Mouse (Mus musculus) stomach, embryonic 16.5 days (tissue): ENCODE measurements around the gene Usp13. TPM values are rescaled to one million over a fixed set of nuclear protein-coding genes. Genes with fewer than 3 reads are reported as not detected.

Experiments used
- ATAC-seq: fragments of 200-750 bp; cut with Nextera tagmentation; 2 replicates; pipeline ENCODE4 v1.8.0; 2017; ENCODE audit warnings: moderate number of reproducible peaks, moderate TSS enrichment; ENCODE audit not compliant: insufficient read depth, low FRiP score
- H3K27ac ChIP-seq: fragments of 300-500 bp; sonication (generic); 2 replicates; pipeline ENCODE4 v1.5.1; 2014; ENCODE audit warnings: low read length
- H3K27me3 ChIP-seq: fragments of 300-500 bp; sonication (generic); 2 replicates; pipeline ENCODE4 v1.6.1; 2014; ENCODE audit warnings: low read length, control low read depth, mixed read lengths; ENCODE audit not compliant: control insufficient read depth, insufficient read depth
- H3K36me3 ChIP-seq: fragments of 300-500 bp; sonication (generic); 2 replicates; pipeline ENCODE4 v1.6.1; 2014; ENCODE audit warnings: low read length; ENCODE audit not compliant: control insufficient read depth, insufficient read depth
- H3K4me1 ChIP-seq: fragments of 300-500 bp; sonication (generic); 2 replicates; pipeline ENCODE4 v1.6.1; 2014; ENCODE audit warnings: low read length, control low read depth, mixed read lengths; ENCODE audit not compliant: control insufficient read depth, insufficient read depth
- H3K4me2 ChIP-seq: fragments of 300-500 bp; sonication (generic); 2 replicates; pipeline ENCODE4 v1.6.1; 2014; ENCODE audit warnings: low read depth, low read length, mixed read lengths
- H3K4me3 ChIP-seq: fragments of 300-500 bp; sonication (generic); replicated peaks from 2 replicates; pipeline ENCODE4 v1.5.1; 2014; ENCODE audit warnings: mild to moderate bottlenecking, low read length
- H3K9ac ChIP-seq: fragments of 300-500 bp; sonication (generic); 2 replicates; pipeline ENCODE4 v1.6.1; 2014; ENCODE audit warnings: low read length
- H3K9me3 ChIP-seq: fragments of 300-500 bp; sonication (generic); replicated peaks from 2 replicates; pipeline ENCODE4 v1.6.1; 2016; ENCODE audit warnings: low read length, control low read depth; ENCODE audit not compliant: control insufficient read depth
- WGBS: fragments of 180-500 bp; shearing (Covaris S2); extraction: QIAGEN DNeasy Blood & Tissue Kit; methylation state at CpG from one replicate; pipeline ENCODE4 v1.1.7; 2014; 5-methylcytosine and 5-hydroxymethylcytosine counted together
- polyA plus RNA-seq: library from polyadenylated mRNA; unstranded; fragments of >200 nt; fragmentation: Nextera tagmentation; extraction: Ambion mirVana; gene quantifications from 2 replicates; pipeline ENCODE4 v1.2.1, GENCODE M21; 2015

Gene Usp13
- polyA plus RNA-seq, 1 experiment from 2014 or later, result 5.6 TPM

- 90% methylated on average over 7 of the region's 7 CpGs for WGBS
- H3K9ac ChIP-seq, result no peak overlapping the region
Observed at GRCm38 (mm10) chr3:32837847-32838246, 20.5 kb downstream of the Usp13 start.

GRCm38 (mm10) chr3:32856362-32857107 lies 39.2 kb downstream of the Usp13 start:
- Histone ChIP-seq H3K9me3 (no peaks in the 10 kb centered on the region), H3K4me3 (no peak overlapping the region), H3K27me3 (no peaks in the 10 kb centered on the region), H3K36me3 (no peaks in the 10 kb centered on the region), H3K4me2 (no peak overlapping the region), H3K4me1 (no peaks in the 10 kb centered on the region), H3K27ac (no peak overlapping the region), H3K9ac (no peak overlapping the region)
- WGBS, result 61% methylated on average over 16 of the region's 16 CpGs
- no peak for ATAC-seq

More at GRCm38 (mm10) chr3:32837847-32838246, 20.5 kb downstream of the Usp13 start:
- Histone ChIP-seq H3K9me3 (no peaks in the 10 kb centered on the region), H3K27me3 (no peaks in the 10 kb centered on the region), H3K4me1 (no peaks in the 10 kb centered on the region), H3K4me3 (no peak overlapping the region), H3K4me2 (no peak overlapping the region), H3K36me3 (no peaks in the 10 kb centered on the region), H3K27ac (no peak overlapping the region)
- no peak for ATAC-seq

GRCm38 (mm10) chr3:32871081-32871480 lies 53.7 kb downstream of the Usp13 start:
- 83% methylated on average over 3 of the region's 3 CpGs for WGBS
- ATAC-seq, result no peak

GRCm38 (mm10) chr3:32886386-32886785 lies 69.0 kb downstream of the Usp13 start:
- no peak overlapping the region for H3K4me2 ChIP-seq
- ATAC-seq, result no peak
- WGBS, result 91% methylated on average over 8 of the region's 8 CpGs

More at GRCm38 (mm10) chr3:32871081-32871480, 53.7 kb downstream of the Usp13 start:
- Histone ChIP-seq H3K9ac (no peak overlapping the region), H3K27ac (no peak overlapping the region), H3K36me3 (no peaks in the 10 kb centered on the region), H3K4me2 (no peak overlapping the region), H3K4me3 (no peak overlapping the region), H3K9me3 (no peaks in the 10 kb centered on the region), H3K4me1 (no peaks in the 10 kb centered on the region), H3K27me3 (no peaks in the 10 kb centered on the region)

GRCm38 (mm10) chr3:32888886-32889285 lies 71.5 kb downstream of the Usp13 start:
- H3K27me3 ChIP-seq, result no peaks in the 10 kb centered on the region
- ATAC-seq, result no peak
- H3K9ac ChIP-seq, result no peak overlapping the region
- WGBS, result 90% methylated on average over 5 of the region's 5 CpGs
- H3K4me3 ChIP-seq, result no peak overlapping the region
- H3K36me3 ChIP-seq, result no peaks in the 10 kb centered on the region
- H3K4me2 ChIP-seq, result no peak overlapping the region
- H3K9me3 ChIP-seq, result no peaks in the 10 kb centered on the region
- no peaks in the 10 kb centered on the region for H3K4me1 ChIP-seq
- H3K27ac ChIP-seq, result no peak overlapping the region

More at GRCm38 (mm10) chr3:32886386-32886785, 69.0 kb downstream of the Usp13 start:
- no peak overlapping the region for H3K9ac ChIP-seq
- H3K9me3 ChIP-seq, result no peaks in the 10 kb centered on the region
- no peaks in the 10 kb centered on the region for H3K36me3 ChIP-seq
- H3K4me1 ChIP-seq, result no peaks in the 10 kb centered on the region
- H3K27me3 ChIP-seq, result no peaks in the 10 kb centered on the region
- no peak overlapping the region for H3K27ac ChIP-seq
- no peak overlapping the region for H3K4me3 ChIP-seq

- no peaks in the 10 kb centered on the region for H3K4me1 ChIP-seq
- no peak for ATAC-seq
- H3K4me3 ChIP-seq, result no peak overlapping the region
- H3K9ac ChIP-seq, result no peak overlapping the region
- no peaks in the 10 kb centered on the region for H3K27me3 ChIP-seq
- no peaks in the 10 kb centered on the region for H3K9me3 ChIP-seq
- WGBS, result 97% methylated on average over 4 of the region's 4 CpGs
- H3K4me2 ChIP-seq, result no peak overlapping the region
- no peaks in the 10 kb centered on the region for H3K36me3 ChIP-seq
- H3K27ac ChIP-seq, result no peak overlapping the region
Observed at GRCm38 (mm10) chr3:32890174-32890573, 72.8 kb downstream of the Usp13 start.

- Histone ChIP-seq H3K4me1 (no peaks in the 10 kb centered on the region), H3K27me3 (no peaks in the 10 kb centered on the region), H3K9ac (no peak overlapping the region), H3K9me3 (no peaks in the 10 kb centered on the region), H3K4me3 (no peak overlapping the region), H3K4me2 (no peak overlapping the region), H3K27ac (no peak overlapping the region), H3K36me3 (no peaks in the 10 kb centered on the region)
- ATAC-seq, result no peak
- 45% methylated on average over 4 of the region's 4 CpGs for WGBS
Observed at GRCm38 (mm10) chr3:32903462-32903861, 86.1 kb downstream of the Usp13 start.

GRCm38 (mm10) chr3:32904599-32904998 lies 87.3 kb downstream of the Usp13 start:
- ATAC-seq, result no peak
- WGBS, result 76% methylated on average over 1 of the region's 1 CpGs
- no peaks in the 10 kb centered on the region for H3K27me3 ChIP-seq

GRCm38 (mm10) chr3:32905850-32906779 lies 88.8 kb downstream of the Usp13 start:
- no peaks in the 10 kb centered on the region for H3K36me3 ChIP-seq
- ATAC-seq, result no peak
- 74% methylated on average over 8 of the region's 8 CpGs for WGBS
- no peak overlapping the region for H3K27ac ChIP-seq
- no peaks in the 10 kb centered on the region for H3K27me3 ChIP-seq
- H3K4me3 ChIP-seq, result no peak overlapping the region
- H3K4me2 ChIP-seq, result no peak overlapping the region
- no peak overlapping the region for H3K9ac ChIP-seq
- no peaks in the 10 kb centered on the region for H3K9me3 ChIP-seq
- no peaks in the 10 kb centered on the region for H3K4me1 ChIP-seq

More at GRCm38 (mm10) chr3:32904599-32904998, 87.3 kb downstream of the Usp13 start:
- Histone ChIP-seq H3K9me3 (no peaks in the 10 kb centered on the region), H3K4me1 (no peaks in the 10 kb centered on the region), H3K27ac (no peak overlapping the region), H3K4me2 (no peak overlapping the region), H3K36me3 (no peaks in the 10 kb centered on the region), H3K4me3 (no peak overlapping the region), H3K9ac (no peak overlapping the region)
